Mouse (Mus musculus): Measurements from ENCODE around the gene Panx3. TPM values are rescaled to one million over a fixed set of nuclear protein-coding genes. Genes with fewer than 3 reads are reported as not detected.

The Panx3 gene
- polyA plus RNA-seq, 1 experiment from 2014 or later: not detected

Other genes with a start within 250 kb of the Panx3 start
- gene Robo3, start 236.0 kb downstream of the Panx3 start, polyA plus RNA-seq (2015; fragmentation: Nextera tagmentation; extraction: Ambion mirVana): 4.8 and 10.0 TPM in 2 replicates
- 31.9 and 33.8 TPM in 2 replicates for gene Msantd2, start 179.9 kb downstream of the Panx3 start, polyA plus RNA-seq (2015; fragmentation: Nextera tagmentation; extraction: Ambion mirVana)
- 47.0 and 49.1 TPM in 2 replicates for gene Esam, start 141.2 kb downstream of the Panx3 start, polyA plus RNA-seq (2015; fragmentation: Nextera tagmentation; extraction: Ambion mirVana)
- gene Vsig2, start 130.0 kb downstream of the Panx3 start, polyA plus RNA-seq (2015; fragmentation: Nextera tagmentation; extraction: Ambion mirVana): 0.46 and 0.59 TPM in 2 replicates
- gene Nrgn, start 116.3 kb downstream of the Panx3 start, polyA plus RNA-seq (2015; fragmentation: Nextera tagmentation; extraction: Ambion mirVana): 5.8 and 6.7 TPM in 2 replicates
- 11.5 and 12.0 TPM in 2 replicates for gene Siae, start 113.5 kb downstream of the Panx3 start, polyA plus RNA-seq (2015; fragmentation: Nextera tagmentation; extraction: Ambion mirVana)
- 8.5 and 8.6 TPM in 2 replicates for gene Spa17, start 55.5 kb downstream of the Panx3 start, polyA plus RNA-seq (2015; fragmentation: Nextera tagmentation; extraction: Ambion mirVana)
- 83.6 and 92.9 TPM in 2 replicates for gene Tbrg1, start 11.9 kb downstream of the Panx3 start, polyA plus RNA-seq (2015; fragmentation: Nextera tagmentation; extraction: Ambion mirVana)
- gene Olfr160, start 47.0 kb upstream of the Panx3 start, polyA plus RNA-seq (2015; fragmentation: Nextera tagmentation; extraction: Ambion mirVana): not detected in 2 replicates
- not detected in 2 replicates for gene Olfr874, start 75.9 kb upstream of the Panx3 start, polyA plus RNA-seq (2015; fragmentation: Nextera tagmentation; extraction: Ambion mirVana)
- 0.10 TPM in 1 of 2 replicates, not detected in the other for gene Olfr875, start 102.6 kb upstream of the Panx3 start, polyA plus RNA-seq (2015; fragmentation: Nextera tagmentation; extraction: Ambion mirVana)
- not detected in 2 replicates for gene Olfr876, start 133.8 kb upstream of the Panx3 start, polyA plus RNA-seq (2015; fragmentation: Nextera tagmentation; extraction: Ambion mirVana)
- gene Olfr877, start 185.0 kb upstream of the Panx3 start, polyA plus RNA-seq (2015; fragmentation: Nextera tagmentation; extraction: Ambion mirVana): not detected in 2 replicates
- not detected in 2 replicates for gene Olfr145, start 227.5 kb upstream of the Panx3 start, polyA plus RNA-seq (2015; fragmentation: Nextera tagmentation; extraction: Ambion mirVana)
- gene Olfr878, start 248.6 kb upstream of the Panx3 start, polyA plus RNA-seq (2015; fragmentation: Nextera tagmentation; extraction: Ambion mirVana): not detected in 2 replicates

Measured in midbrain, embryonic 15.5 days (tissue).